Mouse (Mus musculus) testis, adult 2 months (tissue): ENCODE measurements around the gene Emb. TPM values are rescaled to one million over a fixed set of nuclear protein-coding genes. Genes with fewer than 3 reads are reported as not detected.
A peak's percentile ranks its signal among the peaks of the same experiment; 100 is the strongest.

ENCODE experiments used
- H3K27ac ChIP-seq: fragments of 200-500 bp; 2 replicates; pipeline ENCODE4 v1.5.1; 2012; ENCODE audit warnings: low read depth, low read length; ENCODE audit not compliant: control insufficient read depth, insufficient read depth
- H3K27me3 ChIP-seq: fragments of 200-500 bp; 2 replicates; pipeline ENCODE4 v1.6.1; 2012; ENCODE audit warnings: mild to moderate bottlenecking, low read length, moderate library complexity; ENCODE audit not compliant: control insufficient read depth, insufficient read depth
- H3K36me3 ChIP-seq: fragments of 200-500 bp; 2 replicates; pipeline ENCODE4 v1.6.1; 2012; ENCODE audit warnings: mild to moderate bottlenecking, low read length; ENCODE audit not compliant: control insufficient read depth, insufficient read depth
- H3K4me1 ChIP-seq: fragments of 200-500 bp; 2 replicates; pipeline ENCODE4 v1.6.1; 2012; ENCODE audit warnings: low read length; ENCODE audit not compliant: control insufficient read depth, insufficient read depth
- H3K4me3 ChIP-seq: fragments of 200-500 bp; 2 replicates; pipeline ENCODE4 v1.5.1; 2012; ENCODE audit warnings: low read depth, mild to moderate bottlenecking, low read length, moderate library complexity, mixed read lengths; ENCODE audit not compliant: control insufficient read depth
- CTCF ChIP-seq: fragments of 200-500 bp; IDR thresholded peaks from 2 replicates; pipeline ENCODE4 v1.5.1; 2012; ENCODE audit warnings: low read depth, mild to moderate bottlenecking, inconsistent platforms, low read length, moderate library complexity; ENCODE audit not compliant: control insufficient read depth, insufficient read depth, insufficient replicate concordance
- POLR2A ChIP-seq: fragments of 200-500 bp; IDR thresholded peaks from 2 replicates; pipeline ENCODE4 v1.6.1; 2012; ENCODE audit warnings: low read depth, mild to moderate bottlenecking, inconsistent platforms, low read length, moderate library complexity; ENCODE audit not compliant: control insufficient read depth
- polyA plus RNA-seq: library from polyadenylated mRNA; depleted of rRNA; stranded (reverse); fragments of >200 nt; gene quantifications from 2 replicates; pipeline ENCODE4 v1.2.3, GENCODE M21; 2012

Gene Emb
- polyA plus RNA-seq, 1 experiment, result 5.3 TPM

GRCm38 (mm10) chr13:117235530-117236212 lies 27.3 kb downstream of the Emb start:
- TF ChIP-seq POLR2A (no peak), CTCF (no peak)
- Histone ChIP-seq H3K36me3 (no peaks in the 10 kb centered on the region), H3K27me3 (no peaks in the 10 kb centered on the region), H3K27ac (no peak overlapping the region), H3K4me1 (no peaks in the 10 kb centered on the region), H3K4me3 (no peak overlapping the region)

- no peaks in the 10 kb centered on the region for H3K4me1 ChIP-seq
- H3K27me3 ChIP-seq, result no peaks in the 10 kb centered on the region
- H3K27ac ChIP-seq, result no peak overlapping the region
- H3K4me3 ChIP-seq, result no peak overlapping the region
- no peak for TF ChIP-seq POLR2A
- H3K36me3 ChIP-seq, result no peaks in the 10 kb centered on the region
These were observed 28.8 kb downstream of the Emb start for GRCm38 (mm10) chr13:117237111-117237510.

GRCm38 (mm10) chr13:117242063-117242462 lies 33.7 kb downstream of the Emb start:
- H3K27ac ChIP-seq, result no peak overlapping the region
- TF ChIP-seq CTCF (no peak), POLR2A (no peak)
- H3K27me3 ChIP-seq, result no peaks in the 10 kb centered on the region
- H3K36me3 ChIP-seq, result no peaks in the 10 kb centered on the region
- no peaks in the 10 kb centered on the region for H3K4me1 ChIP-seq
- H3K4me3 ChIP-seq, result peak overlapping the region; percentile 60; the same call in 1 of the 2 replicates

- Histone ChIP-seq H3K4me1 (no peaks in the 10 kb centered on the region), H3K36me3 (no peaks in the 10 kb centered on the region), H3K27me3 (no peaks in the 10 kb centered on the region), H3K4me3 (peak overlapping the region; percentile 60; the same call in 1 of the 2 replicates), H3K27ac (no peak overlapping the region)
- no peak for TF ChIP-seq POLR2A
- no peak for TF ChIP-seq CTCF
These were observed 34.3 kb downstream of the Emb start for GRCm38 (mm10) chr13:117242621-117243020.

- Histone ChIP-seq H3K4me1 (no peaks in the 10 kb centered on the region), H3K4me3 (no peak overlapping the region), H3K27me3 (no peaks in the 10 kb centered on the region), H3K36me3 (no peaks in the 10 kb centered on the region), H3K27ac (no peak overlapping the region)
- no peak for TF ChIP-seq POLR2A
- TF ChIP-seq CTCF, result no peak
These were observed 52.4 kb downstream of the Emb start for GRCm38 (mm10) chr13:117260704-117261103.

GRCm38 (mm10) chr13:117266156-117266555 lies 57.8 kb downstream of the Emb start:
- Histone ChIP-seq H3K27me3 (no peaks in the 10 kb centered on the region), H3K4me3 (no peak overlapping the region), H3K36me3 (no peaks in the 10 kb centered on the region), H3K4me1 (no peaks in the 10 kb centered on the region), H3K27ac (no peak overlapping the region)
- no peak for TF ChIP-seq POLR2A
- TF ChIP-seq CTCF, result no peak

GRCm38 (mm10) chr13:117267963-117268362 lies 59.6 kb downstream of the Emb start:
- H3K4me3 ChIP-seq, result no peak overlapping the region
- no peaks in the 10 kb centered on the region for H3K4me1 ChIP-seq
- TF ChIP-seq CTCF (no peak), POLR2A (no peak)
- H3K27me3 ChIP-seq, result no peaks in the 10 kb centered on the region
- no peak overlapping the region for H3K27ac ChIP-seq
- H3K36me3 ChIP-seq, result no peaks in the 10 kb centered on the region
